Mouse (Mus musculus) left cerebral cortex, adult 11 months (tissue): ENCODE measurements at regions not wholly inside any gene's neighbourhood (a gene's known extent, or its start where the extent isn't known, plus 50 kb on each side); places are given as distances from the start of the nearest gene placed in this dataset.
A peak's percentile ranks its signal among the peaks of the same experiment; 100 is the strongest.

ENCODE experiments used
- DNase-seq: peaks from one replicate; pipeline ENCODE4 v3.0.0; 2022; ENCODE audit warnings: low spot score

DNA sequence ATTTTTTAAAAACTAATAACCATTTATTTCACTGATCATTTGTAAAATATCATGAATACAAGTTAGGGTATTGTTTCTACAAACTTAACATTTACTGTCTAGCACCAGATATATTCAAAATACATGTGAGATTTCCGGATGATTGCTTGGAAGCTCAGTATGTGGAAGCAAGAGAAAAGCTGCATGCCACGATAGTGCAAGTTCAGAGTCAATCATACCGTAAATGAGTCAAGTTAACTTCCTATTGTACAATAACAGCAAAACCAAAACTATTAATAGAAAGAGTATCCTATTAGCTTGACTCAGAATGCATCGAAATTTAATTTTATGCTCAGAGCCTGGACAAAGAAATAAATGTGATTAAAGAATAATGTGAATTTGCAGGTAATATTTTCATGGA lies 1284.6 kb upstream of the Cited2 start:
- no peak for DNase-seq

DNA sequence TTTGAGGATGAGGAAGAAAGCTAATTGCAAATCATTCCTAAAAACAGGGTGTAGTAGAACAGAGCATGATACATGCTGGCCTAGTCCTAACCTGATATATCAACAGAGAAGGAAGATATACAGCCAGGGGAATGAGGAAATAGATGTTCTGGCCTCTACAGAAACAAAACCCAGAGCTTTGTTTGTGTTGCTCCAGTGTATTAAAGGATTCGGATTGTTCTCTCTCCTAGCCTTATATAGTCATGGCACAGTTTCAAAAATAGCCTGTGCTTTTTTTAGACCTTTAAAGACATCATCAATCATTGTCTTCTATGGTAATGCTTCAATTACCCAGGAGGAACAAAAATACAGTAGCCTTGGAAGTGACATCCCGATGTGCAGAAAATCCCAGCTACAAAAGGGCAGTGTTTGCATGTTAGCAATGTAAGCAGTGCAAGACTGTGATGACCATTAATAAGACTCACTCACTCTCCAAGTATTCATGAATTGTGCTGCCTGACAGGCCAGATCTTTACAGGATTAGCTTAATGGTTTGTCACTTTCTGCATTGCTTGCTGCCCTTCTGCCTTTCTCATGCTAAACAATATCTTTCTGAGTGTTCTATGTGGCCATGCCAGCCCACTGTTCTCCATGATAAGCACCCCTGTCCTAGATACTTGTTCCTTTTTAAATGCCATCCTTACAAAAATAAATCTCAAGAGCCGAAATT lies 1281.9 kb upstream of the Cited2 start:
- no peak for DNase-seq

DNA sequence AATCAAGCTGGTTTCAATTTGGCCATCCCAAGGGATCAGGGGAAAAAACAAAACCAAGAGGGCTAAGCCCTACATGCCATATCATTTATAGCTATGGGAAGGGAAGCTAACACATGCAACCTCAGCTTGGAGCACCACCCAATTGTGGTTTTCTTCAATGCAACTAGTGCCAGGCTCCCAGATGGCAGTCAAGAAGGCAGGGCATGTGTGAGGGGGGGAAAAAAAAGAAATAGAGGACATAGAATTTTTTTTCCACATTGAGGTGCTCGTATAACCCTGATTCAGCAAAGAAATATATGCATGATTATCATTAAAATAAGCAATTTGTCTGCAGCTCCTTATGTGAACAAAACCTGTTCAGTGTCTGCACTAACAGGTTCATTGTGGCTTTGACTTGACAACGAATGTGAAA lies 1281.4 kb upstream of the Cited2 start:
- no peak for DNase-seq

DNA sequence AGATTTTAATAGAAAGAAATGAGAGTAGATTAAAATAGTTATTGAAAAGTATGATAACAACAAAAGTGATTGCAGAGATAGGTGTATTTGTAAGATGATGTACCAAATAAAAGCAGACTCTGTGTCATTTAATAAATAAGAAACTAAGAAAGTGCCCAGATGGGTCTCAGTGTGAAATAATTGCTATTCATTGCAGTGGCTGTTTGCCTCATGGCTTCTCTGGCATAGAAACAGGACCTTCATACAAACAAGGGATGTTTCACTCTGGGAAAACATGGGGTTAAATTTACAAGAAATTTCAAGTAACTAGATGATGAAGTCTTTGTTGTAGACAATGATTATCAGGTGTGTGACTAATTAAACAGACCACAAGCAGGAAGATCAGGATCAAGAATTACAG lies 1279.1 kb upstream of the Cited2 start:
- DNase-seq, result no peak

DNA sequence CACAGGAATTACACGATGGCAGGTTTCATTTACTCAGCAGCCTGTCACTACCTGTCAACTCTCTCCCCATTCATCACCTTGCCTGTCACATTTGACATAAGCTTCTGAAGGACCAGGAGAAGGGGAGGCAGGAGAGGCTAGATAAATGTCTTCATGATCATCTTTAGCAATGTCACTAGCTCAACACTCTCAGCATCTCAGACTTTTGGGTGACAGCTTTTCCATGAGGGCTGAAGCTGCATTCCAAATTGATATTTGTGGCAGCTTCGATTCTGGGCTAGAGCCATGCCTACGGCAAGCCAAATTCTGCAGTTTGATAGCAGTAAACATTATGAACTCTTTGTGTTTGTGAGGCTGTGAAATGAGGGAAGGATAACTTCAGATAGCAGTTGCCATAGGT lies 1255.1 kb upstream of the Cited2 start:
- no peak for DNase-seq

DNA sequence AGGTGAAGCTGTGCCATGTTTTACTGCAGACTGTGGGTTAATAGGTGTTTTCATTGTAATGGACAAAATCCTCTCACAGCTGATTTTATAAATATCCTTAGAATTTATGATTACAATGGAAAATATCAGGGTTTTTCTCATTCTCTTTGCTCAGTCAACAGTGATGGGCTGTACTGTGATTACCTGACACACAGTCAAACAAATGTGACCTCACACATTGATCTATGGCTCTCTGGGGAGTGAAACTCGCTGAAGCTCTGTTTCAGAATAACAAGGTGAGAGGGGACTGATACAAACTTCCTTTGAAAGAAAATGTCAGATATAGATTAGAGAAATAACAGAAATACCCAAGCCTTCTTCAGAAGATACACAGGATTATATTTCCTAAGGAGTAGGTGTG lies 1253.3 kb upstream of the Cited2 start:
- DNase-seq, result no peak

DNA sequence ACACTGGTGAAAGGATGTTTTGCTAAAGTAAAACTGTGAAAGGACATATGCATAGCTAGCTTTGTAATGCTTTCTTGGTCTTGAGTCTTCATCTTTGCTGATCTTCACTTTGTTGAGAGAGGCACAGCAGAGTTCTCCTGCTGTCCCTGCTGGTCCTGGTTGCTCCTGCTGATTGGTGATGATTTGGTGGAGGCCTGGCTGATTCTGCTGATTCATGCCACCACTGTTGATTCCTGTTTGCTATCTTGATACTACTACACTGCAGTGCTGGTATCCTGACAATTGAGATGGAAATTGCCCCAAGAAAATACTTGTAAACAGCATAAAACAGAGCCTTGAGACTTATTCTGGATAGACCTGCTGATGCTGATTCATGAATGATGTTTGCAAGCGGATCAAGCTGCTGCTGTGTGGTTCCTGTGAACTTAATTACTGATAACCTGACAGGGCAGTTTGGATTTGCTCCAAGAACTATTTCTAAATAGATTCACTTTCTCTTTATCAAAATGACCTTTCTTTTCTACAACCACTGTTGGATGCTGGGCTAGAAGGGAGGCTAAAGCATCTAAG lies 1249.0 kb upstream of the Cited2 start:
- no peak for DNase-seq

DNA sequence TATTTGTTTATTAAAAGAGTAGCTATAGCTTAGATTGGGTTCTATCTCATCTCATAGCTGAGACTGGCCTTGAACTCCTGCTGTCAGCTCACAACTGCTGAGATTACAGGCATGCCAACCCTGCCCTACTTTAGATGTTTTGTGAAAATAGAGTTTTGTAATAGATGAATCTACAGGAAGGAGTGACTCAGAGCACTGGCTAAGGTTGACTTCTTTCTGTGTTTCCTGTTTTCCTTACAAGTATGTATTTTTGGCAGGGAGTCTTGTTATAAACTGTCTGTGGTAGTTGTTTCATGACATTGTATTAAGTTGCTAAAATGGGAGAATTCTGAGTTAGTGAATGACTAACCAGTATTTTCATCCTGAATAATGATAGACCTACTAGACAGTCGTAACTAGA lies 1224.4 kb upstream of the Cited2 start:
- no peak for DNase-seq

DNA sequence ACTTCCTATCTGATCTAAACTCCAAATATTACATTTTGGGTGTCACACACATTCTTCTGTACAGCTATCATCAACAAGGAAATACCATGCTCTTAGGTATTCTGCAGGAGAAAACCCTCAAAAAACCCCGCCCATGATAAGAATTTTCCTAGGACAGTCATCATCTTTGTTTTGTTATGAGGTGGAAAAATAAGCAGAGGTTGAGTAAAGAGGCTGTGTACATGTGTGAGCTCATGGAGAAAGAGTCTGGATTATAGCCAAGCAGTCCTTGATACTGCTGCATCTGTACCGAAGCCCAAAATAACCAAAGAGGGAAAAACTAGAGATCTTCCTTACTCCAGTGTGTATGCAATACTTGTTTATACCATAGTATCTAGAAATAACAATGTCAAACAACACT lies 1215.3 kb upstream of the Cited2 start:
- DNase-seq, result no peak

DNA sequence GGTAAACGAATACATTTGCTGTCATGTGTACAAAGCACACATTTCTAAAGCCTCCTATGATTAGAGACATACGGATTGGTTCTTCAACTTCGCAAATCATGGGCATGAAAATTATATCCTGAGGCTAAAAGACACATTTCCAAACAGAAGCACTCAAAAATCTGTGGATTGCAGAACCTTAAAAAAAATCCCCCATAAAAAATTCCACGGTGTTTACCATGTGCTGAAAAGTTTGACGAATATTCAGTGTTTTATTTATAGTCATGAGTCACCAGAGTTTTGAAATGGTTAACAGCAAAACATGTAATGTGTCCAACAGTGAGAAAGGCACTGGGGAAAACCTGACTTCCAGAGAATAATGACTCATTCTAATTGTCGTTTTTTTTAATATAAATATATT lies 1214.9 kb upstream of the Cited2 start:
- DNase-seq, result no peak

DNA sequence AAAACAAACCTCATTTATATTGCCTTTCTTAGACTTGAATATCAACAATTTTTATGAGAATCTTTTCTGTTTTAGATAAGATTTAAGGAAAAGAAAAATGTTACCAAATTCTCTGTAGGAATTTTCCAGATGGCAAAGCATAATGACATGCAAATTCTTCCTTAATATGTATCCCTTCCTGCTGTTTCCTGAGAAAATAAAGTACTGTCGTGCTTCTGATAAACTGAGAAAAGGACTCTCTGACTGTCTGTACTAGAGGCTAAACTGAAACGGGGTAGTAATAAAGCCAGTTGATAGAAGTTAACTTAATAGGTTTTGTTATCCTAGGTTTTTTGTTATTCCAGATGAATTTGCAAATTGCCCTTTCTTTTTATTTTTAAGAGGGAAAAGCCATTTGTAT lies 1208.4 kb upstream of the Cited2 start:
- no peak for DNase-seq

DNA sequence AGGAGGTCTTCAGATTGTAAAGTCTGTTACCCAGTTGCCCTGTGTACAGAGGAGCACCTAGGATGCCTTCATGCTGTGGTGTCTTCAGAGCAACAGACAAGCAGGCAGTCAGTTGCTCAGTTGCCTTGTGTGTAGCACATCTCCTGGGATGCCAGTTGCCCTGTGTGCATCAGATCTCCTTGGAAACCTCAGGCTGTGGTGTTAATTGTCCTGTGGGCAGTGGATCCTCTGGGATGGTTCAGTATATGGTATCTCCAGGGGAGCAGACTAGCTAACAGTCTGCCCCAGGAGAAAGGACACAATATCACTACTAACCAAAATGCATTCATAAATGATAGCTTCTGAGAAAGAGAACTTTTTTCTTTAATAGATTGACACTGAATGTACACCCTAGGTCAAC lies 1201.1 kb upstream of the Cited2 start:
- no peak for DNase-seq

DNA sequence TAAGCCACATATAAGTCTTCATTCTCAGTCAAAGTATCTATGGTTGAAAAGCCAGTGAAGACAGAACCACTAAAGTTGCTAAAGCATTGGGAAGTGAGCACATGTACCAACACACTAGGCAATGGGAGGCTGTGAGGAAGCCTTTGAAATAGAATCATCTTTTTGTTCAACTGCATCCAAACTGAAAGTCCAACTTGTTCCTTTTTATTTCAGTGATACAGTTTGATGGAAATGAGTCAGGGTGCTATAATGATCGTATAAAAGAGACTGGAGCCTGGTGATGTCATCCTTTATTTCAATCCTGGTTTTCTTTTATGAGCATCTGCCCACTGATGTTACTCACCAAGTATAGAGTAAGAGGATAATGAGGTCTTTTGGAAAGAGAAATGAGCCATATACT lies 1198.9 kb upstream of the Cited2 start:
- peak; percentile 11 for DNase-seq

DNA sequence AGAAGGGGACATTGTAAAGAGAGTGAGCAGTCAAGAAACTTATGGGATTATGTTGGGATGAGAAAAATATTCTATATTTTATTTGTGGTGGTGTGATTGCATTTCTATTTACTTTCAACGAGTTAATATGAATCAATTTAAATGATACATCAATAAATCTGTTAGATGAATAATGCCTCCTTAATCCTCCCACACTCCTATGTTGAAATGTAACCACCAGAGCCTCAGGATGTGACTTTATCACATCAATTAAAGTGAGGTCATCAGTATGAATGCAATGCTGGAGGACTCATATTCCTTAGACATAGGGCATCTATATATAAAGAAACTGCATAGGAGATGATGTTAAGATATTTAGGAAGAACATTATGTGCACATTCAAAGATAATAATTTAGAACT lies 1195.3 kb upstream of the Cited2 start:
- DNase-seq, result no peak

DNA sequence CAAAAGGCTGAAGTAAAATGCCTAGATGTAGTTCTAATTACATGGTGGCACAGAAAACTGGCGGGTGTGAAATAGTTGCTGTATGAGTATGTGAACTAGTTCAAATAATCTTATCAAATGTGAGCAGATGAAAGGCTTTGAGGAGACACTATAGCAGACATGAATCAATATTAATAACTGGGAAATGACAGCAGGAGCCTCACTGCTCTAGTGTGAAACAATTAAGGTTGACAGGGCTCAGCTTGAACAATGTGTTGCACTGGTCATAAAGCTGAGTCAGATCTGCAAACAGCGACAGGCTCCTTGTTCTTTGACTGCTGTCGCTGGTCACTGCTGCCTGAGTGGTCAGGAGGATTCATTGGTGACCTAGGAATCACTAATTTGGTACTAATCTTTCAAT lies 1185.4 kb upstream of the Cited2 start:
- no peak for DNase-seq

DNA sequence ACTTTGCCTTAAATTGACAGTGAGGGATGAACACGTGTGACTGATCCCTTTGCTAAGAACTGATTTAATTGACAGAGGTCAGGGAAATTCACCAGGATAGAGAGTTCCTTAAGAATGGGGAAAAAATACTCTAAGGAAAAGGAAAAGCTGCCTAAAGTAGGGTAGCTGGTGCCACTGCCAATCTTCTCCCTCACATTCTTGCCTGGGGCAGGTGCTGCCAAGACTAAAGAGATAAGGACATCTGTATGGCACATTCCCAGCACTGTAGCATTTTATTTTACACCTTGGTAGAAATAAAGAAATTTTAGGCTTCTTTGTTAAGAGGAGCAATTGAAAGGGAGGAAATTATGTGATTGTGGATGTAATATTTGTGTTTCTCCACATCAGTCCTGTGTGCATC lies 1184.6 kb upstream of the Cited2 start:
- no peak for DNase-seq

DNA sequence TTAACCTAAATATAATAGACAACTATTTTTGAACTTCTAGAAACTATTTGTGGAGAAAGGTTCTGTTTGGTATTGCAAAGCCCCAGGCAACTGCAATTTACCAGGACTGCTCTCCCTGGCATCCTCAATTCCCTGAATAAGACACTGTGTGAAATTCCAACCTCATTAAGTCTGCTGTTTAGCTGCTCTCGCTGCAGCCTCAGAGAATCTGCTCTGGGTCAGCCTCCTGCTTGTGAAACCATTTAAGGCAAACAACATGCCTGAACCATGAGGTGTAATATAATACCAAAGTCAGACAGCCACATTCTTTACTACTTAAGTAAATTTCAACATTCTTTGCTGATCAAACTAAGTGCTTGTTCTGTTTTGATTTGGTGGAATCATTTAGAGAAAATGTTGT lies 1177.6 kb upstream of the Cited2 start:
- no peak for DNase-seq

DNA sequence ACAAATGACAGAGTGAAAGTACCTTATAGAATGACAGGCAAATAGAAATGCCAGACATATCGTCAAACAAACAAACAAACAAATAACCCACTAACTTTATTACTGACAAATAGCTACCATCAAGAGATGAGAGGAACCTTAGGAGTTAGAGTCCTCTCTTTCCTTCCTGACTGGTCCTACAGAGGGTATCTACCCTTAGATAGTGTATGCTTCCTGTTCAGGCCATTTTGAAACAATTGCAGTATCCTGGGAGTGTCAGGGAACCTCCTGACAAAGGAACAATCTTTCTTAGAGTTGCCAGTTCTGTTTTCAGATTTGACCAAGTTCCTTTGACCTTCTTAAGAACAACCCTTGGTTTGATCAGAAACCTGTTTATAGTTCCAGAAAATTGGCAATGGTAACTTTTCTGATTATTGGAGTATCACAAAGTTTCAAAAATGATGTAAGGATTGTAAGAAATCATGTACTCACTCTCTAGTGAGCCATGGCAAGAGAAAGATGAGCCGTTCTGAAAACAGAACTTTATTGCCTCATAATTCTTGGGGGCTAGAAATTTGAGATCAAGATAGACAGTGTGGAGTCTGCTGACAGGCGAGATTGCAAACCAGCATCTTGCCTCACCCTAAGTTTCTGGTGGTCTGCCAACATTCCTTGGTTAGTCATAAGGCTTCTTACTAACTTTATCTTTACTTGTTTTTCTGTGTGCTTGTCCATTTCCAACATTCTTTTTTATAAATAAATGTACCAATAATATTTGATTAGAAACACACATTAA lies 1170.0 kb upstream of the Cited2 start:
- no peak for DNase-seq

DNA sequence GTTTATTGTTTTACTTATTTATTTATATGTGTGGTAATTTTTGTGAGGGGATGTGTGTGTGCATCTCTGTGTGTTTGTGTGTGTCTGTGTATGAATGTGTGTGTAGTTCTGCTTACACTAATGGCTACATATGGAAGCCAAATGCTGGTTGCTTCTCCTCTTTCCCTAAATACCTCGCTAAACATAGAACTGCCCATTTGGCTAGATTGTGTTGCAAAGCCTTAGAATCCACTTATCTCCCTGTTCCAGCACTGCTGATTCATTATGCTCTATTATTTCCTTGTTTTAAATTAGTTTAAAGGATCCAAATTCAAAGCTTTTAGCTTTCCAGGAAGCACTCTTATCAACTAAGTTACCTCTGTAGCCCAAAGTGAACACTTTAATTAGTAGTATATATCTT lies 1148.5 kb upstream of the Cited2 start:
- no peak for DNase-seq

DNA sequence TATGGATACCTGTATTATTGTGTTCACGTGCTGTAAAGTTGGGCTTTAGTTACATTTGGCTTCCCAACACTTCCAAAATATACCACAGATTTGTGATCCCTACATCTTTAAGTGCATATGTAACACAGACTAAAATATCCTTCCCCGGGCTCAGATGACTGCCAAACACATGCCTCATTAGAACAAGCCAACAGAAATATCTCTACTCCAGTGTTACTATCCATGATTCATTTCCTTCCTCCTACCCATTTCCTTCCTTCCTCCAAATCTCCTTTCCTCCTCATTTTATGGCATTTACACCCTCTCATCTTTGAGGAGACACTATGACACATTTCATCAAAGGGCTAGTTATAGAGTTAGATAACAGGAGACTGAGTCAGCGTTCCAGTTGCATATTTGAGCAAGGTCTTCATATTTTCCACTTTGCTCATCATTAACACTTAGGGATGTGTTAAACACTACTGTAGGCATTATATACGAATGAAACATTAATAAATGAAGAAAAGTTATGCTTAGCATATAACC lies 1144.4 kb upstream of the Cited2 start:
- DNase-seq, result no peak

DNA sequence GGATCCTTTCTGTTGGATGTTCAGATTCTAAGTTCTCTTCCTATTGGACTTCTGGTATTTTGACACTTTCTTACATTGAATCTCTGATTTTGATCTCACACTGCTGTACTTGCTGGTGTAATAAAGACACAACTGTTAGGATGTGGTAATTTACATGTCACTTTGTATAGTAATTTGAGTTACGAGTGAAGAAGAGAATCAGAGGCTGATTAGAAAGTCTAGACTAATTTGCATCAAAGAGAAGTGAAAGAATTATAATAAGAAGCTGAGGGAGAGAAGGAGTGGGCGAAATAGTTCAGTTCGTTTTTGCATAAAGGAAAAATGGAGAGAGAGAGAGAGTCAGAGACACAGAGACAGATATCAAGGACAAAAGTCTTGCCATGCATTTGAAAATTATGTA lies 1142.8 kb upstream of the Cited2 start:
- DNase-seq, result no peak

DNA sequence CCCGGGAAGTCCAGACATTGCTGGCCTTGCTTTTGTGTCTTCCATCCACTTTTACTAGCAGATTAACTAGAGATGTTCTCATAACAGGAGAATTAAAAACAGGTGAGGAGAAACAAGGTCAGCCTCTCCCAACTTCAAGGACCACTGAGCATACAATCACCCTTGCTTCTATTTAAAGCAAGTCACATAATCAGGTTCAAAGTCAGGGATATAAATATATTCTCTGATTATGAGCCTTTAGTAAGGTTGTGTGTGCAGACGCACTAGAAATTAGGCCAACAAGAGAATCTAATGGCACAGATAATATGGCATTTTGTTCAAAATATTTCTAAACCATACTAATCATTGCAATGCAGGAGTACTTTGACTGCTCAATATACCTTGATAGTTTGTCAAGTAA lies 1134.2 kb upstream of the Cited2 start:
- DNase-seq, result no peak

DNA sequence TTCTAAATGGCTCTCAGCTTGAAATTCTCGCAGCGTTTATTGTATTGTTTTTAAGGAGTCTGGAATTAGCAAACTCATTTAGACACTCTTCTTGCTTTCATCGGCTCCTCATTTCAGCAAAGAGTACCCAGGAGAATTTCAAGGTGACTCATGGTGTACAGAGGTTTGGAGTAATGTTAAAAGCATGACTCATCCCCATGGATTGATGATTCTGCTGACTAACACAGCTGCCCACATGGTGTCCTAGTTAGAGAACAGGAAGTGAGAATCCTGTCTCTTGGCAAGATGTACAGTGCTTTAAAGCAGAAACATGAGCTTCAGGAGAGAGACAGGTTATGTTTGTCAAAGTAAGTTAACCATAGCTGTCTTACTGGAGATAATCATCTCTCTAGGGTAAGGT lies 1133.6 kb upstream of the Cited2 start:
- peak; percentile 38 for DNase-seq
